Mouse (Mus musculus) erythroblast, embryonic 14.5 days (primary cell): ENCODE measurements around the gene Gm17334.

ENCODE experiments used
- GATA1 ChIP-seq: IDR thresholded peaks from 2 replicates; pipeline ENCODE4 v1.6.1; 2012; ENCODE audit warnings: low read length, inconsistent platforms, mixed read lengths
- TAL1 ChIP-seq: IDR thresholded peaks from 3 replicates; pipeline ENCODE4 v1.6.1; 2012; ENCODE audit warnings: low read length, inconsistent platforms, mixed read lengths

DNA sequence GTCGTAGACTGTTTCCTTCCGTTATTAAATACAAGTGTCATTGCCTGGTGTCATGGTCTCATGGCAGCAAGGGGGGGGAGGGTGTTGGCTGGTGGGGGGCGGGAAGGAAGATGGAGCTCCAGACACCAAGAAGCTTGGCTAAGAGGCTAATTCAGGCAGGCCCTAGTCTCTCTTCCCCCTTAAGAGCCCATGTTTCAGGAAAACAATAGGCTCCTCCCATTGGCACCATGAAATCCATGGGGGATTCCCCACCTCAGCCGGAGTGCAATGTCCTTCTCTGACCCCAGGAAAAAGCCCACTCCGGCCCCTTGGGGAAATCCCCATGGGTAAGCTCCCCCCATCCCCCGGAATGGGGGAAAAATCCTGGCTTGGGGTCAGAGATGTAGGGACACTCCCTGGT is 45.8 kb upstream of the Gm17334 start:
- no peak for TF ChIP-seq TAL1
- TF ChIP-seq GATA1 = no peak
